Mouse (Mus musculus): ENCODE data around the gene Kank3. TPM values are rescaled to one million over a fixed set of nuclear protein-coding genes. Genes with fewer than 3 reads are reported as not detected.

Gene Kank3
- 28.0 and 28.8 TPM in 2 replicates for polyA plus RNA-seq (2014; fragmentation: Nextera tagmentation; extraction: Ambion mirVana)

DNA sequence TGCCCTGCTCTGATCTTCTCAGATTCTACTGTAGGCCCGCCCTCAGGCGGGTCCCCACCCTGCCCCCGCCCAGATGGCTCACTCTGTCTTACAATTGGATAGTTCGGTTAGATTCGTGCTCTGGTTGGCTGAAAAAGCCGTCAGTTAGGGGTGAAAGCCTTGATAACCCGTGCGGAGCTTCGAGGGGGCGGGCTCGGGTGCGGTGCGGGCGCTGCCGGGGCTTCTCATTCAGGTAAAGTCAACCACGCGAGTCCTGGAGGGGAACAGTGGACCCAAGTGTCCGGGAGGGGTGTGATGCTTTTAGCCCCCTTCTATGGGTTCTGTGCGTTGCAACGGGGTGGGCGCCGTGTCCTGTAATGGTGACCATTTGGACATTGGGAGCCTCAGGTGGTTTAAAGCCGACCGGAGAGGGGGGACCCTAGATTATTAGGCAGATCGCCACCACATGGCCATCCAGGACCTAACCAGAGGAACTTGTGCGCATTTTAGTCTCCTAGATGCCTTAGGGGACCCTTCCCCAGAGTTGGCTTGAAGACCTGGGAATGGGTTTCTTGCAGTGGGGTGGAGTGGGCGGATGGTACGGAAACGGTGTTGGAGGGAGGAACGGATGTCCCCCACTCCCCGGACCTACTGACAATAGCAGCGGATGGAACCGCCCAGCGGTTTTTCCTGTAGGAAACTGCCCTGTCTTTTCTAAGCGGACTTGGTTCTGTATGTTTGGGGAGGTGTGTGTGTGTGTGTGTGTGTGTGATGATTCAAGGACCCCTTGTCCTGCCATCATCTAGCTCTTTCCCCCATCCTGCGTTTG is at the start of gene Kank3:
Gene Kank3, plus strand, starts transcription at position 186 of the 808 bp plus-strand sequence.
- Histone ChIP-seq H3K9ac (ENCODE audit: low read length) (peak within 1 kb of the TSS; percentile 44), H3K36me3 (ENCODE audit: control insufficient read depth, insufficient read depth, low read length) (no peaks in the 10 kb centered on the region), H3K4me2 (ENCODE audit: low read length) (peak within 1 kb of the TSS; percentile 92), H3K4me1 (replicated peaks; ENCODE audit: control insufficient read depth, insufficient read depth, low read length) (peaks cover 8% of the 10 kb centered on the region; the same call in 1 of the 2 replicates), H3K4me3 (ENCODE audit: low read depth, low read length) (peak within 1 kb of the TSS; percentile 44), H3K27me3 (replicated peaks; ENCODE audit: control insufficient read depth, insufficient read depth, low read length) (no peaks in the 10 kb centered on the region), H3K9me3 (ENCODE audit: control insufficient read depth, low read length) (no peaks in the 10 kb centered on the region), H3K27ac (ENCODE audit: low read depth) (no peak within 1 kb of the TSS)
- WGBS, result 1% methylated on average over 36 of the region's 36 CpGs
- peak; percentile 97 for ATAC-seq (replicated peaks; ENCODE audit: low FRiP score, low TSS enrichment, low read depth)
- peak; percentile 99 for DNase-seq (ENCODE audit: low spot score)

DNA sequence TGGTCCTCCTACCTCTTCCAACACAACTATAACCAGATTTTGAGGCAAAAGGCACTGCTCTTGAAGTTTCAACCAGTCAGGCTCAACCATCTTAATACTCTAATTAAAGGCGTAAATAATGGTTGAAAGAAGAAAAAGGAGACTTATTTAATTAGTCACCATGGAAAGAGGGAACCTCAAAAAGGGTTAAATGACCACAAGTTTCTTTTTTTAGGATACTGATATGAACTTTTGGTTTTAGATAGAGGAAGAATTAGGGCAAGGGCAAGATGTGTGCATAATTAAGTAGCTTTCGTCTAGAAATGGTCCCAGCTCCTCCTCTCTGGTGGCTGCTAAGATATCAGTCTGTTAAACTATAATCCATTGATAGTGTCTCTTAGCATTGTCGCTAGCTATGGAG is 43.9 kb upstream of the Kank3 start:
- Histone ChIP-seq H3K27me3 (replicated peaks; ENCODE audit: control insufficient read depth, insufficient read depth, low read length) (no peaks in the 10 kb centered on the region), H3K9ac (ENCODE audit: low read length) (no peak overlapping the region), H3K4me2 (ENCODE audit: low read length) (no peak overlapping the region), H3K4me1 (replicated peaks; ENCODE audit: control insufficient read depth, insufficient read depth, low read length) (no peaks in the 10 kb centered on the region), H3K27ac (ENCODE audit: low read depth) (no peak overlapping the region), H3K36me3 (ENCODE audit: control insufficient read depth, insufficient read depth, low read length) (no peaks in the 10 kb centered on the region), H3K9me3 (ENCODE audit: control insufficient read depth, low read length) (no peaks in the 10 kb centered on the region), H3K4me3 (ENCODE audit: low read depth, low read length) (no peak overlapping the region)
- ATAC-seq (replicated peaks; ENCODE audit: low FRiP score, low TSS enrichment, low read depth) (no peak), DNase-seq (ENCODE audit: low spot score) (no peak)
- WGBS, result 66% methylated on average over 3 of the region's 3 CpGs

DNA sequence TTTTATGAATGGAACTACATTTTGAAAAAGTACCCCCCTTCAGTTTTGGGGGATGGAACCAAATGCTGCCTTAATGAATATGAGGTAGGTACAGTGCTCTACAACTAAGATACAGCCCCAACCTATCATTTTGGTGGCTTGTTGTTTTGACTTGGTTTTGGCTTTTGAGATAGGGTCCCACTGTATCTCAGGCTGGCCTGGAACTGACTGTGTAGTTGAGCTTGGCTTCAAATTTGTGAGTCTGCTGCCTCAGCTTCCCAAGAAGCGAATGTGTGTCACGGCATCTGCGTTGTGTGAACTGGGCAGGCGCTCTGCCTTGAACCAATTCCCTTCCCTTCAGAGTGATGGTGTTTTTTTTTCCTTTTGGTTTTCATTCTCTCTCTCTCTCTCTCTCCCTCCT is 38.7 kb upstream of the Kank3 start:
- Histone ChIP-seq H3K27me3 (replicated peaks; ENCODE audit: control insufficient read depth, insufficient read depth, low read length) (no peaks in the 10 kb centered on the region), H3K36me3 (ENCODE audit: control insufficient read depth, insufficient read depth, low read length) (peaks cover 15% of the 10 kb centered on the region), H3K27ac (ENCODE audit: low read depth) (no peak overlapping the region), H3K4me1 (replicated peaks; ENCODE audit: control insufficient read depth, insufficient read depth, low read length) (no peaks in the 10 kb centered on the region), H3K9me3 (ENCODE audit: control insufficient read depth, low read length) (no peaks in the 10 kb centered on the region), H3K4me3 (ENCODE audit: low read depth, low read length) (no peak overlapping the region), H3K9ac (ENCODE audit: low read length) (no peak overlapping the region), H3K4me2 (ENCODE audit: low read length) (no peak overlapping the region)
- DNase-seq (ENCODE audit: low spot score) (no peak), ATAC-seq (replicated peaks; ENCODE audit: low FRiP score, low TSS enrichment, low read depth) (no peak)
- 85% methylated on average over 4 of the region's 4 CpGs for WGBS

DNA sequence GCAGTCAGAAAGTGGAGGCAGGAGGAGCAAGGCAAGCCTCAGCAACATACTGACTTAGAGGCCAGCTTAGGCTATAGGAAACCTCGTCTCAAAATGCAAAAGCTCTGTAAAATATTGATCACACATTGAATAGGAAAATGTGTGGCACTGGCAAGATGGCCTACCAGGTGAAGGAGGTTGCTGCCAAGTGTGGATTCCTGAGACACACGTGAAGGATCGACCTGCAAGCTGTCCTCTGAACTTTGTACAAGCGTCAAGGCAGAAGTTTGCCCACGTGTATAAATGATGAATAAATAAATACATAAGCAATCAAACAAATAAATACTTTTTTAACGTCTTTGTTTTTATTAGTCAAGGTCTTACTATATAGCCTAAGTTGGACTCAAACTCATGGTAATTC is 36.9 kb upstream of the Kank3 start:
- DNase-seq (ENCODE audit: low spot score) (no peak), ATAC-seq (replicated peaks; ENCODE audit: low FRiP score, low TSS enrichment, low read depth) (no peak)
- WGBS, result 76% methylated on average over 6 of the region's 6 CpGs
- Histone ChIP-seq H3K4me2 (ENCODE audit: low read length) (no peak overlapping the region), H3K27ac (ENCODE audit: low read depth) (no peak overlapping the region), H3K27me3 (replicated peaks; ENCODE audit: control insufficient read depth, insufficient read depth, low read length) (no peaks in the 10 kb centered on the region), H3K36me3 (ENCODE audit: control insufficient read depth, insufficient read depth, low read length) (peaks cover 31% of the 10 kb centered on the region), H3K9me3 (ENCODE audit: control insufficient read depth, low read length) (no peaks in the 10 kb centered on the region), H3K9ac (ENCODE audit: low read length) (no peak overlapping the region), H3K4me1 (replicated peaks; ENCODE audit: control insufficient read depth, insufficient read depth, low read length) (peaks cover under 1% of the 10 kb centered on the region), H3K4me3 (ENCODE audit: low read depth, low read length) (no peak overlapping the region)

DNA sequence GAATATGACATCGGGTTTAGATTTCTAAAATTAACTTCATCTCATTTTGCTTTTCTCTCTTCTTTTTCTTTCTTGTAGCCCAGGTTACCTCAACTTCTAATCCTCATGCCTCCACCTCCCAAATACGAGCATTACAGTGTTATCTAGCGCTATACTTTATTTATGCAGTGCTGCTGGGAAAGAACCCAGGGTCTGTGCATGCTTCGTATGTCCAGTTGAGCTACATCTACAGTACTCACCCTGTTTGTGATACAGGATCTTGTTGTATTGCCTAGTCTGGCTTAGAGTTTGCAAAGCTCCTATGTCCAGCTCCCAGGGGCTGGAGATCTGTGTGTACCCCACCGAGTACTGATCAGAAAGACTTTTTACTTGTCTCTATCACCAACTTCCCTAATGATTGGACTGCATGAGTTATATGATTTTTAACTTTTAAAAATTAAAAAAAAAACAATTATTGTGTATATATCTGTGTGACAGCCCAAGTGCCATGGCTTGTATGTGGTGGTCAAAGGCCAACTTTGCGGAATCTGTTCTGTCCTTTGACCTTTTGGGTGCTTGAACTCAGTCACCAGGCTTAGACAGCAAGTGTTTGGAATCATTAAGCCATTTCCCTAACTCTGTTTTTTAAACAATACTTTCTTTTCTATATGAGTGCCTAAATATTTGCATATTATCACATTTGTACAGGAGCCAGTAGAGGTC is 36.3 kb upstream of the Kank3 start:
- no peak overlapping the region for H3K4me3 ChIP-seq (ENCODE audit: low read depth, low read length)
- peaks cover 7% of the 10 kb centered on the region for H3K4me1 ChIP-seq (replicated peaks; ENCODE audit: control insufficient read depth, insufficient read depth, low read length)
- DNase-seq (ENCODE audit: low spot score) (no peak), ATAC-seq (replicated peaks; ENCODE audit: low FRiP score, low TSS enrichment, low read depth) (no peak)
- H3K9ac ChIP-seq (ENCODE audit: low read length), result no peak overlapping the region
- WGBS, result 87% methylated on average over 6 of the region's 6 CpGs
- no peak overlapping the region for H3K27ac ChIP-seq (ENCODE audit: low read depth)
- H3K27me3 ChIP-seq (replicated peaks; ENCODE audit: control insufficient read depth, insufficient read depth, low read length), result no peaks in the 10 kb centered on the region
- H3K4me2 ChIP-seq (ENCODE audit: low read length), result no peak overlapping the region
- H3K36me3 ChIP-seq (ENCODE audit: control insufficient read depth, insufficient read depth, low read length), result peaks cover 31% of the 10 kb centered on the region
- H3K9me3 ChIP-seq (ENCODE audit: control insufficient read depth, low read length), result no peaks in the 10 kb centered on the region

DNA sequence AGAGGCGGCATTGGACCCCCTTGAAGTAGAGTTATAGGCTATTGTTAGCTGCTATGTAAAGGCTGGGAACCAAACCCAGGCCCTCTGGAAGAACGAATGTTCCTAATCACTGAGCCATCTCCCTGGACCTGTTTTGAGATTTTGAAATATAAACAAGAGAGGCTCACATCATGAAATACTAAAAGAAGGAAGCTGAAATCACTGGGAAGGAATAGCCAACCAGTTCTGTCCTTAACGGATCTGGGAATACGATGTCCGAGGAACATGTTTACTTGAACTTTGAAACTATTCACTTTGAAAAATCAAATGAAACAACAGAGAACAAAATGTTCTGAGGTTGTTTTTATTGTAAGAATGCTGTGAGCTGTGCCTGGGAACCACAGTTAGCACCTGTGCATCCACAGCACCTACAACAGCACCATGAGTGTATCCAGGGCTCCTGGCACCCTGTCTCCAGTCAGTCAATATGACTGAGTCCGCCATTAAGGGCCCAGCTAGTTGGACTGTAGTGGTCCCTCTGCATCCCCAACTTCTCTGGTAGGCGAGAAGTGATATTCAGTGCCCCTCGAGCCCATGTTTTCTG is 35.7 kb upstream of the Kank3 start:
- Histone ChIP-seq H3K27ac (ENCODE audit: low read depth) (no peak overlapping the region), H3K4me1 (replicated peaks; ENCODE audit: control insufficient read depth, insufficient read depth, low read length) (peaks cover 13% of the 10 kb centered on the region)
- no peak for ATAC-seq (replicated peaks; ENCODE audit: low FRiP score, low TSS enrichment, low read depth)

DNA sequence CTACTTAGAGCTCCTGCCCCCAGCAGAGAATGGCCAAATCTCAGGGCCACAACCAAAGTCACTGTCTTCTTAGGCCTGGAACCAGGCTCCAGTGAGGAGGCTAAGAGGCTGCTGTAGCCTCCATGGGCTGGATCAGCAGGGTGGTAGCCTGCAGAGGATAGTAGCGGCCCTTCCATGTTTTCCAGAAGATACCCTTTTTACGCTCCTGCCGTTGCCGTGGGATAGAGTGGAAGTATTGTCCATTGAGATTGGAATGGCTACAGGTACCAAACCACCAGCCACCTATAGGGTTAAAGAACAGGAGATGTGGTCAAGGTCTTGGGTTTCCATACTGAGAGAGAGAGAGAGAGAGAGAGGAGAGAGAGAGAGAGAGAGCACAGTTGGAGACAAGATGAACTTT is 35.0 kb upstream of the Kank3 start:
- Histone ChIP-seq H3K4me3 (ENCODE audit: low read depth, low read length) (no peak overlapping the region), H3K4me1 (replicated peaks; ENCODE audit: control insufficient read depth, insufficient read depth, low read length) (peaks cover 20% of the 10 kb centered on the region), H3K9ac (ENCODE audit: low read length) (no peak overlapping the region), H3K36me3 (ENCODE audit: control insufficient read depth, insufficient read depth, low read length) (peaks cover 31% of the 10 kb centered on the region), H3K9me3 (ENCODE audit: control insufficient read depth, low read length) (no peaks in the 10 kb centered on the region), H3K27me3 (replicated peaks; ENCODE audit: control insufficient read depth, insufficient read depth, low read length) (no peaks in the 10 kb centered on the region), H3K4me2 (ENCODE audit: low read length) (no peak overlapping the region), H3K27ac (ENCODE audit: low read depth) (no peak overlapping the region)
- no peak for ATAC-seq (replicated peaks; ENCODE audit: low FRiP score, low TSS enrichment, low read depth)
- 93% methylated on average over 4 of the region's 4 CpGs for WGBS
- DNase-seq (ENCODE audit: low spot score), result no peak

More for the DNA sequence above, 35.7 kb upstream of the Kank3 start:
- no peak overlapping the region for H3K4me2 ChIP-seq (ENCODE audit: low read length)
- no peak overlapping the region for H3K9ac ChIP-seq (ENCODE audit: low read length)
- DNase-seq (ENCODE audit: low spot score), result no peak
- H3K9me3 ChIP-seq (ENCODE audit: control insufficient read depth, low read length), result no peaks in the 10 kb centered on the region
- H3K27me3 ChIP-seq (replicated peaks; ENCODE audit: control insufficient read depth, insufficient read depth, low read length), result no peaks in the 10 kb centered on the region
- WGBS, result 91% methylated on average over 8 of the region's 8 CpGs
- no peak overlapping the region for H3K4me3 ChIP-seq (ENCODE audit: low read depth, low read length)
- H3K36me3 ChIP-seq (ENCODE audit: control insufficient read depth, insufficient read depth, low read length), result peaks cover 31% of the 10 kb centered on the region

DNA sequence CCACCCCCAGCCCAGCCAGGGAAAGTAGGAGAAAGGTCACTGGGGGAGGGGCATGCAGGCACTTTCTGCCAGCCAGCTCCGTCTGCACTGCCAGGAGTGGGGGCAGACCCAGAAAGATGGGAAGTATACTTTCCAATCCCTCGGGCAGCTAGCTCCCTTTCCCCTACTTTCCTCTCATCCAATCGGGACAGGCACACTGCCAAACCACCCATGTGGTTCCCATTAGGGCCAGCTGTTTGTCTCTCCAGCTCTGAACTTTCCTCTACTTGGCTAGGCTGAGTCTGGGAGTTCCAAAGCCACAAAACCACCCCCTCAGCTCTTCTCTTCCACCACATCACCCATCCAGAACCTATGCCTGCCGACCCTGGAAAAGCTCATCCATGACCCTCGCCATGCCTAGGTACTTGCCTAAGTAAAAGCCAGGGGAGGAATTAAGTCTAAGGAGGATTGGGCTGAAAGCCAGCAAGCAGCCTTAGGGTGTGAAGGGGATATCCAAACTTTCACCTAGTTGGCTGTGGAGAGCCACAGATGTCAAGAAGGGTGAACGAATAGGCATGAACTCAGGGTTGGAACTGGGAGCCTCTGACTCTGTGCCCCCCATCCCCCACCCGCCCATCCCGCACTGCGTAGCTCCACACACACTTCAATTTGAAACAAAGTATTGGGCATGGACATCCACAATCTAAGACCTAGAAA is 30.9 kb upstream of the Kank3 start:
- Histone ChIP-seq H3K9ac (ENCODE audit: low read length) (no peak overlapping the region), H3K27me3 (replicated peaks; ENCODE audit: control insufficient read depth, insufficient read depth, low read length) (no peaks in the 10 kb centered on the region), H3K27ac (ENCODE audit: low read depth) (peak overlapping the region; percentile 87), H3K4me1 (replicated peaks; ENCODE audit: control insufficient read depth, insufficient read depth, low read length) (peaks cover 38% of the 10 kb centered on the region), H3K9me3 (ENCODE audit: control insufficient read depth, low read length) (no peaks in the 10 kb centered on the region), H3K36me3 (ENCODE audit: control insufficient read depth, insufficient read depth, low read length) (peaks cover 31% of the 10 kb centered on the region), H3K4me3 (ENCODE audit: low read depth, low read length) (peak overlapping the region; percentile 7), H3K4me2 (ENCODE audit: low read length) (peak overlapping the region; percentile 79)
- DNase-seq (ENCODE audit: low spot score) (peak; percentile 93), ATAC-seq (replicated peaks; ENCODE audit: low FRiP score, low TSS enrichment, low read depth) (peak; percentile 69)
- 36% methylated on average over 9 of the region's 9 CpGs for WGBS

Data from intestine, embryonic 14.5 days (tissue).